Comparison of ENCODE assay signal across 8 mouse cellular contexts in the genomic region with DNA sequence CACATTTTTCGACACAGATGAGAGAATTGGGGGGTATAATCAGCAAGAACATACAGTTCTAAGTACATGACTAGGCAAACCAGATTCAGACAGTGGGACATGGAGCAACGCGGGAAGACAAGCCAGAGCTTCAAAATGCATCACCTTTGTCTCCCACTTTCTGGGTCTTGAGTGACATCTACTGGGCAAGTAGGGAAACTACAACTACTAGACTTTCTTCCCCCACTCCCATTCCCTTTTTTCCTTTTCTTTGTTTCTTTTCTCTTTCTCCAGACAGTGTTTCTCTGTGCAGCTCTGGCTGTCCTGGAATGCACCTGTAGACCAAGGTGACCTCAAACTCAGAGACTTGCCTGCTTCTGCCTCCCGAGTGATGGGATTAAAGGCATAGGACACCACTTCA. TPM values are rescaled to one million over a fixed set of nuclear protein-coding genes. Genes with fewer than 3 reads are reported as not detected.
A peak's percentile ranks its signal among the peaks of the same experiment; 100 is the strongest.
DNase-seq lines count a peak whose midpoint lies in the region; ATAC-seq and TF ChIP-seq lines count a peak whose summit lies in the region.

No protein-coding gene starts in this region.

- no peak overlapping the region for H3K4me3 ChIP-seq in embryonic facial prominence, embryonic 14.5 days (ENCODE audit: low read depth, low read length)
- no peak overlapping the region for H3K4me3 ChIP-seq in lung, embryonic 14.5 days (ENCODE audit: low read depth, low read length)
- H3K4me3 ChIP-seq in neural tube, embryonic 15.5 days (replicated peaks): no peak overlapping the region

- H3K27me3 ChIP-seq in embryonic facial prominence, embryonic 14.5 days (replicated peaks; ENCODE audit: control insufficient read depth, insufficient read depth, low read length): no peaks in the 10 kb centered on the region
- H3K27me3 ChIP-seq in lung, embryonic 14.5 days (ENCODE audit: insufficient read depth, low read length): no peaks in the 10 kb centered on the region
- no peaks in the 10 kb centered on the region for H3K27me3 ChIP-seq in neural tube, embryonic 15.5 days (replicated peaks)

- 0 out of 2 replicates have a peak overlapping the region, but pooled peaks have one; percentile 1 for H3K9ac ChIP-seq in embryonic facial prominence, embryonic 14.5 days (ENCODE audit: low read depth, low read length)
- H3K9ac ChIP-seq in lung, embryonic 14.5 days: no peak overlapping the region
- H3K9ac ChIP-seq in neural tube, embryonic 15.5 days (replicated peaks): no peak overlapping the region

- H3K27ac ChIP-seq in embryonic facial prominence, embryonic 14.5 days (replicated peaks; ENCODE audit: low read depth, low read length): no peak overlapping the region
- no peak overlapping the region for H3K27ac ChIP-seq in lung, embryonic 14.5 days (ENCODE audit: low read depth)
- H3K27ac ChIP-seq in neural tube, embryonic 15.5 days (replicated peaks): no peak overlapping the region

- no peaks in the 10 kb centered on the region for H3K36me3 ChIP-seq in embryonic facial prominence, embryonic 14.5 days (ENCODE audit: control insufficient read depth, insufficient read depth, low read length)
- H3K36me3 ChIP-seq in lung, embryonic 14.5 days (ENCODE audit: insufficient read depth): no peaks in the 10 kb centered on the region
- H3K36me3 ChIP-seq in neural tube, embryonic 15.5 days: no peaks in the 10 kb centered on the region

- 8% methylated on average over 4 of the region's 4 CpGs for WGBS in embryonic facial prominence, embryonic 14.5 days
- WGBS in lung, embryonic 14.5 days: 9% methylated on average over 4 of the region's 4 CpGs
- 9% methylated on average over 4 of the region's 4 CpGs for WGBS in neural tube, embryonic 15.5 days

- DNase-seq in right cerebral cortex, adult 2 months (ENCODE audit: low spot score in 2 of 2): peak; percentile 10 to 55
- DNase-seq in right cerebral cortex, postnatal 36 days (ENCODE audit: low spot score in 2 of 2): no peak
- peak; percentile 87 for DNase-seq in embryonic facial prominence, embryonic 14.5 days (ENCODE audit: low spot score)
- DNase-seq in hindlimb bud, embryonic 11.5 days (ENCODE audit: extremely low spot score, low read depth, low spot score): peak; percentile 57
- peak; percentile 85 for DNase-seq in lung, embryonic 14.5 days
- no peak for DNase-seq in spleen, adult 18-20 months

- H3K4me1 ChIP-seq in embryonic facial prominence, embryonic 14.5 days (ENCODE audit: control insufficient read depth, insufficient read depth, low read length): no peaks in the 10 kb centered on the region
- no peaks in the 10 kb centered on the region for H3K4me1 ChIP-seq in lung, embryonic 14.5 days (ENCODE audit: insufficient read depth)
- no peaks in the 10 kb centered on the region for H3K4me1 ChIP-seq in neural tube, embryonic 15.5 days

- peak; percentile 85 for TF ChIP-seq CTCF in lung, embryonic 14.5 days (IDR thresholded peaks at IDR 0.05; ENCODE audit: low read depth)

- peak; percentile 91 for ATAC-seq in activated CD4-positive, CD25-positive, alpha-beta regulatory T cell, adult 4 months
- peak; percentile 79 for ATAC-seq in embryonic facial prominence, embryonic 14.5 days (ENCODE audit: low read depth)
- peak; percentile 54; the same call in 1 of the 2 replicates for ATAC-seq in lung, embryonic 14.5 days (ENCODE audit: insufficient read depth)
- ATAC-seq in neural tube, embryonic 15.5 days (ENCODE audit: low FRiP score): peak; percentile 86

- 0 out of 2 replicates have a peak, but pooled peaks cover 4% of the 10 kb centered on the region for H3K9me3 ChIP-seq in embryonic facial prominence, embryonic 14.5 days (ENCODE audit: control insufficient read depth, low read length)
- H3K9me3 ChIP-seq in lung, embryonic 14.5 days (ENCODE audit: low read depth, low read length): no peaks in the 10 kb centered on the region
- no peaks in the 10 kb centered on the region for H3K9me3 ChIP-seq in neural tube, embryonic 15.5 days (replicated peaks)

- H3K4me2 ChIP-seq in embryonic facial prominence, embryonic 14.5 days (ENCODE audit: low read depth, low read length): no peak overlapping the region
- no peak overlapping the region for H3K4me2 ChIP-seq in lung, embryonic 14.5 days
- H3K4me2 ChIP-seq in neural tube, embryonic 15.5 days: no peak overlapping the region

RNA-seq across cellular contexts. Expression of a gene that starts 27.0 kb away (rescaled TPM):
- polyA plus RNA-seq in activated CD4-positive, CD25-positive, alpha-beta regulatory T cell, adult 4 months (2017; shearing (Covaris generic)): 10 to 100 TPM; 16.2 to 29.6 TPM
- 66.2 and 73.1 TPM in 2 replicates for polyA plus RNA-seq in embryonic facial prominence, embryonic 14.5 days (2014; fragmentation: Nextera tagmentation; extraction: Ambion mirVana)
- 102 and 104 TPM in 2 replicates for polyA plus RNA-seq in lung, embryonic 14.5 days (2014; fragmentation: Nextera tagmentation; extraction: Ambion mirVana)
- polyA plus RNA-seq in neural tube, embryonic 15.5 days (2015; fragmentation: Nextera tagmentation; extraction: Ambion mirVana): 40.0 and 53.9 TPM in 2 replicates

RNA-seq across cellular contexts. Expression of a gene that starts 51.5 kb away (rescaled TPM):
- polyA plus RNA-seq in activated CD4-positive, CD25-positive, alpha-beta regulatory T cell, adult 4 months (2017; shearing (Covaris generic)): 1 to 10 TPM; 7.5 to 8.0 TPM
- 7.5 and 8.3 TPM in 2 replicates for polyA plus RNA-seq in embryonic facial prominence, embryonic 14.5 days (2014; fragmentation: Nextera tagmentation; extraction: Ambion mirVana)
- polyA plus RNA-seq in lung, embryonic 14.5 days (2014; fragmentation: Nextera tagmentation; extraction: Ambion mirVana): 11.3 and 13.6 TPM in 2 replicates
- 2.7 and 3.9 TPM in 2 replicates for polyA plus RNA-seq in neural tube, embryonic 15.5 days (2015; fragmentation: Nextera tagmentation; extraction: Ambion mirVana)

Comparison
In these comparisons a context has a peak if more than half of its experiments do, and no peak if none do; other contexts are left out.
1. DNase-seq: peak in right cerebral cortex, adult 2 months (2 of 2), embryonic facial prominence, embryonic 14.5 days (single experiment), hindlimb bud, embryonic 11.5 days (single experiment) and lung, embryonic 14.5 days (single experiment); none in right cerebral cortex, postnatal 36 days (0 of 2) and spleen, adult 18-20 months (0 of 2).
2. Peak in every context shown above with its lines, with median percentiles within 50 percentile points of each other: ATAC-seq.